Mouse (Mus musculus): ENCODE results near the gene Atad3a. TPM values are rescaled to one million over a fixed set of nuclear protein-coding genes. Genes with fewer than 3 reads are reported as not detected.

Gene Atad3a
- polyA plus RNA-seq, 1 experiment from 2014 or later, result 110 TPM

GRCm38 (mm10) chr4:155785819-155786218 is 24.9 kb upstream of the Atad3a start, which contains the start of gene Tmem88b:
Tmem88b (minus strand) TSS chr4:155785874.
- Histone ChIP-seq H3K4me3 (peak within 1 kb of the TSS; percentile 64), H3K27me3 (replicated peaks) (peaks cover 32% of the 10 kb centered on the region), H3K27ac (no peak within 1 kb of the TSS), H3K36me3 (no peaks in the 10 kb centered on the region), H3K4me2 (peak within 1 kb of the TSS; percentile 90), H3K4me1 (peaks cover 37% of the 10 kb centered on the region), H3K9me3 (replicated peaks) (no peaks in the 10 kb centered on the region), H3K9ac (peak within 1 kb of the TSS; percentile 75; the same call in 1 of the 2 replicates)
- 56% methylated on average over 5 of the region's 5 CpGs for WGBS (ENCODE audit: insufficient replicate concordance)
- ATAC-seq, result 0 out of 2 replicates have a peak, but pooled peaks have one; percentile 31

GRCm38 (mm10) chr4:155785246-155785645 is 24.4 kb upstream of the Atad3a start:
- H3K9ac ChIP-seq, result no peak overlapping the region
- no peak overlapping the region for H3K27ac ChIP-seq
- H3K4me1 ChIP-seq, result peaks cover 36% of the 10 kb centered on the region
- WGBS (ENCODE audit: insufficient replicate concordance), result 74% methylated on average over 10 of the region's 10 CpGs
- H3K36me3 ChIP-seq, result no peaks in the 10 kb centered on the region
- peaks cover 36% of the 10 kb centered on the region for H3K27me3 ChIP-seq (replicated peaks)
- H3K4me2 ChIP-seq, result no peak overlapping the region
- H3K4me3 ChIP-seq, result no peak overlapping the region
- no peaks in the 10 kb centered on the region for H3K9me3 ChIP-seq (replicated peaks)
- no peak for ATAC-seq

- H3K27me3 ChIP-seq (replicated peaks), result peaks cover 42% of the 10 kb centered on the region
- no peaks in the 10 kb centered on the region for H3K36me3 ChIP-seq
- peaks cover 33% of the 10 kb centered on the region for H3K4me1 ChIP-seq
- peak overlapping the region; percentile 64 for H3K4me3 ChIP-seq
- H3K4me2 ChIP-seq, result peak overlapping the region; percentile 90
- H3K9ac ChIP-seq, result peak overlapping the region; percentile 75
- H3K27ac ChIP-seq, result peak overlapping the region; percentile 53
- ATAC-seq, result peak; percentile 69
- H3K9me3 ChIP-seq (replicated peaks), result no peaks in the 10 kb centered on the region
- under 1% methylated on average over 52 of the region's 52 CpGs for WGBS (ENCODE audit: insufficient replicate concordance)
Measured at GRCm38 (mm10) chr4:155784081-155784701, 23.3 kb upstream of the Atad3a start.

- no peak overlapping the region for H3K27ac ChIP-seq
- H3K9ac ChIP-seq, result peak overlapping the region; percentile 75; the same call in 1 of the 2 replicates
- H3K4me3 ChIP-seq, result peak overlapping the region; percentile 64
- peak overlapping the region; percentile 90 for H3K4me2 ChIP-seq
- H3K36me3 ChIP-seq, result no peaks in the 10 kb centered on the region
- 40% methylated on average over 16 of the region's 16 CpGs for WGBS (ENCODE audit: insufficient replicate concordance)
- H3K27me3 ChIP-seq (replicated peaks), result peaks cover 48% of the 10 kb centered on the region
- peaks cover 27% of the 10 kb centered on the region for H3K4me1 ChIP-seq
- H3K9me3 ChIP-seq (replicated peaks), result no peaks in the 10 kb centered on the region
- peak; percentile 21; the same call in 1 of the 2 replicates for ATAC-seq
Measured at GRCm38 (mm10) chr4:155783486-155784080, 22.7 kb upstream of the Atad3a start.

- Histone ChIP-seq H3K36me3 (no peaks in the 10 kb centered on the region), H3K4me2 (no peak overlapping the region), H3K9me3 (replicated peaks) (no peaks in the 10 kb centered on the region), H3K9ac (no peak overlapping the region), H3K27me3 (replicated peaks) (peaks cover 68% of the 10 kb centered on the region), H3K4me1 (peaks cover 34% of the 10 kb centered on the region), H3K27ac (no peak overlapping the region), H3K4me3 (no peak overlapping the region)
- WGBS (ENCODE audit: insufficient replicate concordance), result 30% methylated on average over 6 of the region's 6 CpGs
- no peak for ATAC-seq
Measured at GRCm38 (mm10) chr4:155780895-155781294, 20.0 kb upstream of the Atad3a start.

GRCm38 (mm10) chr4:155779498-155779897 is 18.6 kb upstream of the Atad3a start:
- H3K27ac ChIP-seq, result no peak overlapping the region
- H3K4me1 ChIP-seq, result peaks cover 30% of the 10 kb centered on the region
- 66% methylated on average over 4 of the region's 4 CpGs for WGBS (ENCODE audit: insufficient replicate concordance)
- no peak overlapping the region for H3K9ac ChIP-seq
- H3K36me3 ChIP-seq, result no peaks in the 10 kb centered on the region
- H3K27me3 ChIP-seq (replicated peaks), result peaks cover 74% of the 10 kb centered on the region
- H3K4me3 ChIP-seq, result no peak overlapping the region
- H3K4me2 ChIP-seq, result no peak overlapping the region
- ATAC-seq, result no peak
- H3K9me3 ChIP-seq (replicated peaks), result no peaks in the 10 kb centered on the region

GRCm38 (mm10) chr4:155777816-155778215 is 16.9 kb upstream of the Atad3a start:
- no peak for ATAC-seq
- H3K4me3 ChIP-seq, result no peak overlapping the region
- no peaks in the 10 kb centered on the region for H3K36me3 ChIP-seq
- no peak overlapping the region for H3K9ac ChIP-seq
- H3K27ac ChIP-seq, result no peak overlapping the region
- H3K4me1 ChIP-seq, result peaks cover 30% of the 10 kb centered on the region
- H3K9me3 ChIP-seq (replicated peaks), result no peaks in the 10 kb centered on the region
- no peak overlapping the region for H3K4me2 ChIP-seq
- peaks cover 84% of the 10 kb centered on the region for H3K27me3 ChIP-seq (replicated peaks)
- WGBS (ENCODE audit: insufficient replicate concordance), result 61% methylated on average over 2 of the region's 2 CpGs

- 19% methylated on average over 2 of the region's 2 CpGs for WGBS (ENCODE audit: insufficient replicate concordance)
- H3K9me3 ChIP-seq (replicated peaks), result no peaks in the 10 kb centered on the region
- no peak overlapping the region for H3K9ac ChIP-seq
- no peak overlapping the region for H3K4me3 ChIP-seq
- no peaks in the 10 kb centered on the region for H3K36me3 ChIP-seq
- peaks cover 30% of the 10 kb centered on the region for H3K4me1 ChIP-seq
- H3K4me2 ChIP-seq, result no peak overlapping the region
- ATAC-seq, result no peak
- H3K27ac ChIP-seq, result no peak overlapping the region
- H3K27me3 ChIP-seq (replicated peaks), result peaks cover 84% of the 10 kb centered on the region
Measured at GRCm38 (mm10) chr4:155776704-155777335, 15.9 kb upstream of the Atad3a start.

GRCm38 (mm10) chr4:155775855-155776254 is 15.0 kb upstream of the Atad3a start:
- Histone ChIP-seq H3K36me3 (no peaks in the 10 kb centered on the region), H3K27me3 (replicated peaks) (peaks cover 87% of the 10 kb centered on the region), H3K4me1 (peaks cover 30% of the 10 kb centered on the region), H3K9ac (no peak overlapping the region), H3K4me2 (no peak overlapping the region), H3K27ac (no peak overlapping the region), H3K9me3 (replicated peaks) (no peaks in the 10 kb centered on the region), H3K4me3 (no peak overlapping the region)
- WGBS (ENCODE audit: insufficient replicate concordance), result 60% methylated on average over 3 of the region's 3 CpGs
- ATAC-seq, result no peak

GRCm38 (mm10) chr4:155774971-155775740 is 14.3 kb upstream of the Atad3a start:
- Histone ChIP-seq H3K27ac (no peak overlapping the region), H3K9ac (0 out of 2 replicates have a peak overlapping the region, but pooled peaks have one; percentile 46), H3K9me3 (replicated peaks) (no peaks in the 10 kb centered on the region), H3K4me1 (peaks cover 35% of the 10 kb centered on the region), H3K4me2 (peak overlapping the region; percentile 73), H3K4me3 (peak overlapping the region; percentile 47; the same call in 1 of the 2 replicates), H3K27me3 (replicated peaks) (peaks cover 87% of the 10 kb centered on the region), H3K36me3 (no peaks in the 10 kb centered on the region)
- ATAC-seq, result no peak
- 43% methylated on average over 9 of the region's 9 CpGs for WGBS (ENCODE audit: insufficient replicate concordance)

GRCm38 (mm10) chr4:155774280-155774754 is 13.4 kb upstream of the Atad3a start, which contains the start of gene Vwa1:
Vwa1 (minus strand) TSS chr4:155774698.
- H3K9ac ChIP-seq, result peak within 1 kb of the TSS; percentile 46
- ATAC-seq, result peak; percentile 72
- no peaks in the 10 kb centered on the region for H3K36me3 ChIP-seq
- peak within 1 kb of the TSS; percentile 73 for H3K4me2 ChIP-seq
- peaks cover 81% of the 10 kb centered on the region for H3K27me3 ChIP-seq (replicated peaks)
- H3K4me3 ChIP-seq, result peak within 1 kb of the TSS; percentile 47
- under 1% methylated on average over 35 of the region's 35 CpGs for WGBS (ENCODE audit: insufficient replicate concordance)
- no peaks in the 10 kb centered on the region for H3K9me3 ChIP-seq (replicated peaks)
- H3K27ac ChIP-seq, result no peak within 1 kb of the TSS
- H3K4me1 ChIP-seq, result peaks cover 43% of the 10 kb centered on the region

All from liver, embryonic 12.5 days (tissue).